Mouse (Mus musculus): ENCODE data around the gene Rnf19b.

The Rnf19b gene

GRCm38 (mm10) chr4:129079126-129079525 is 21.1 kb downstream of the Rnf19b start:
- no peak for DNase-seq

GRCm38 (mm10) chr4:129081041-129081440 is 23.0 kb downstream of the Rnf19b start:
- DNase-seq = no peak

- DNase-seq = peak; percentile 18
Observed at GRCm38 (mm10) chr4:129081512-129081911, 23.4 kb downstream of the Rnf19b start.

GRCm38 (mm10) chr4:129081939-129082338 is 23.9 kb downstream of the Rnf19b start:
- no peak for DNase-seq

GRCm38 (mm10) chr4:129082379-129083115 is 24.5 kb downstream of the Rnf19b start:
- peak; percentile 73 for DNase-seq

GRCm38 (mm10) chr4:129084896-129085295 is 26.8 kb downstream of the Rnf19b start:
- DNase-seq = no peak

- peak; percentile 78 for DNase-seq
Observed at GRCm38 (mm10) chr4:129086078-129086477, 28.0 kb downstream of the Rnf19b start.

- no peak for DNase-seq
Observed at GRCm38 (mm10) chr4:129087850-129088249, 29.8 kb downstream of the Rnf19b start.

GRCm38 (mm10) chr4:129095276-129095675 is 37.2 kb downstream of the Rnf19b start:
- no peak for DNase-seq

GRCm38 (mm10) chr4:129097006-129097405 is 38.9 kb downstream of the Rnf19b start:
- DNase-seq = no peak

GRCm38 (mm10) chr4:129102133-129102829 is 44.2 kb downstream of the Rnf19b start:
- no peak for DNase-seq

- peak; percentile 34 for DNase-seq
Observed at GRCm38 (mm10) chr4:129105356-129105755, 47.3 kb downstream of the Rnf19b start, which contains the start of gene Tmem54. Gene Tmem54, plus strand, starts transcription at chr4:129105548.

GRCm38 (mm10) chr4:129106073-129106472 is 48.0 kb downstream of the Rnf19b start:
- DNase-seq = no peak

- no peak for DNase-seq
Observed at GRCm38 (mm10) chr4:129107348-129107899, 49.4 kb downstream of the Rnf19b start.

- no peak for DNase-seq
Observed at GRCm38 (mm10) chr4:129108624-129109023, 50.6 kb downstream of the Rnf19b start.

- DNase-seq = no peak
Observed at GRCm38 (mm10) chr4:129110804-129111203, 52.7 kb downstream of the Rnf19b start.

- no peak for DNase-seq
Observed at GRCm38 (mm10) chr4:129111350-129111749, 53.3 kb downstream of the Rnf19b start.

- DNase-seq = no peak
Observed at GRCm38 (mm10) chr4:129112231-129112630, 54.2 kb downstream of the Rnf19b start.

- DNase-seq = peak; percentile 61
Observed at GRCm38 (mm10) chr4:129113083-129113988, 55.3 kb downstream of the Rnf19b start.

- DNase-seq = no peak
Observed at GRCm38 (mm10) chr4:129116703-129117102, 58.6 kb downstream of the Rnf19b start.

GRCm38 (mm10) chr4:129117720-129118510 is 59.8 kb downstream of the Rnf19b start:
- no peak for DNase-seq

GRCm38 (mm10) chr4:129119708-129120107 is 61.6 kb downstream of the Rnf19b start:
- DNase-seq = no peak
